Mouse (Mus musculus): ENCODE data around the gene Cmtm2b. TPM values are rescaled to one million over a fixed set of nuclear protein-coding genes. Genes with fewer than 3 reads are reported as not detected.
"Not testable (repeated sequence)": the region's sequence is repeated elsewhere in the genome, so short reads cannot be mapped to it uniquely, and the experiment has no call there.

The Cmtm2b gene
- polyA plus RNA-seq (2014; fragmentation: Nextera tagmentation; extraction: Ambion mirVana) = not detected in 2 replicates

DNA sequence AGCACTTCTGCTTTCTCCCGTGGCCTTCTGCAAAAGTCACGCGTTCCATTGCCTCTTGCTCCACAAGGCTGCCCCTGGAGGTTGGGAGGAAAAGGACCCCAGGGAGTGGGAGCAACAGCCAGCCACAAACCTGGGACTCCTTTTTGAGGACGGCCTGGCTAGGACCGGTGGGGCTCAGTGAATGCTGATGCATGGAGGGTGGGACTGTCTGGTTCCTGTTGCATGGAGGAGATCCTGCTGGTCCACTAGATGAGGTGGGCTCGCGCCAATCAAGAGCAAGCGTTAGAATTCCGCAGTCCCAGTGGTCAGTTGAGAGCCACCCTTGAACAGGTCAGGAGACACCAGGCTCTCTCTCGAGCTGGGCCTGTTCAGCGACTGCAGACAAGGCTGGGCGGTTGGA lies at the start of gene Cmtm2b:
Gene Cmtm2b, plus strand, starts transcription at position 301 of the 400 bp plus-strand sequence.
- H3K27ac ChIP-seq (replicated peaks; ENCODE audit: low read depth, low read length); DNase-seq (ENCODE audit: low spot score); H3K9me3 ChIP-seq (ENCODE audit: control insufficient read depth, low read length); ATAC-seq (ENCODE audit: low read depth); H3K9ac ChIP-seq (ENCODE audit: low read depth, low read length); H3K4me2 ChIP-seq (ENCODE audit: low read depth, low read length); H3K4me1 ChIP-seq (ENCODE audit: control insufficient read depth, insufficient read depth, low read length); H3K36me3 ChIP-seq (ENCODE audit: control insufficient read depth, insufficient read depth, low read length); H3K27me3 ChIP-seq (replicated peaks; ENCODE audit: control insufficient read depth, insufficient read depth, low read length); H3K4me3 ChIP-seq (ENCODE audit: low read depth, low read length): not testable (repeated sequence)
- 82% methylated on average over 12 of the region's 12 CpGs for WGBS

DNA sequence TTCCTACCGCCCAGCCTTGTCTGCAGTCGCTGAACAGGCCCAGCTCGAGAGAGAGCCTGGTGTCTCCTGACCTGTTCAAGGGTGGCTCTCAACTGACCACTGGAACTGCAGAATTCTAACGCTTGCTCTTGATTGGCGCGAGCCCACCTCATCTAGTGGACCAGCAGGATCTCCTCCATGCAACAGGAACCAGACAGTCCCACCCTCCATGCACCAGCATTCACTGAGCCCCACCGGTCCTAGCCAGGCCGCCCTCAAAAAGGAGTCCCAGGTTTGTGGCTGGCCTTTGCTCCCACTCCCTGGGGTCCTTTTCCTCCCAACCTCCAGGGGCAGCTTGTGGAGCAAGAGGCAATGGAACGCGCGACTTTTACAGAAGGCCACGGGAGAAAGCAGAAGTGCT lies 28.9 kb upstream of the Cmtm2b start, which contains the start of gene Cmtm2a:
Gene Cmtm2a, minus strand, starts transcription at position 101 of the 400 bp plus-strand sequence.
- WGBS = 89% methylated on average over 11 of the region's 12 CpGs
- H3K9ac ChIP-seq (ENCODE audit: low read depth, low read length); DNase-seq (ENCODE audit: low spot score); H3K27me3 ChIP-seq (replicated peaks; ENCODE audit: control insufficient read depth, insufficient read depth, low read length); H3K4me2 ChIP-seq (ENCODE audit: low read depth, low read length); H3K4me3 ChIP-seq (ENCODE audit: low read depth, low read length); H3K36me3 ChIP-seq (ENCODE audit: control insufficient read depth, insufficient read depth, low read length); H3K4me1 ChIP-seq (ENCODE audit: control insufficient read depth, insufficient read depth, low read length); ATAC-seq (ENCODE audit: low read depth); H3K27ac ChIP-seq (replicated peaks; ENCODE audit: low read depth, low read length); H3K9me3 ChIP-seq (ENCODE audit: control insufficient read depth, low read length): not testable (repeated sequence)

DNA sequence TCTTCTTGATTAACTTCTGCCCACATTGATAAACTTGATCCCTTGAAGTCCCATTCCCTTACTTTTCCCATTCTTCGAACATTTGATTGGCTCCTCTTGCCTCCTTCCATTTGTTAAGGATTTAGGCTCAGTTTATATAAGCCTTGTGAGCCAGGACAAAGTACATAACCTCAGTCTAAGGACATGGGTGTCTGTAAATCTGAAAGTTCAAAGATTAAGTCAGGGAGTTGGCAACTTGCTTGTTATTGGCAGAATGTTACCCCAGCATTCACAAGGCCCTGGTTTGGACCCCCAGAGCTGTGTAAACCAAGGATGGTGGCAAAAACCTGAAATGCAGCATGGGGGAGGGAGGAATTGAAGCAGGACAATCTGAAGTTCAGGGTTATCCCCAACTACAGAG lies 27.6 kb upstream of the Cmtm2b start:
- H3K27ac ChIP-seq (replicated peaks; ENCODE audit: low read depth, low read length) = no peak overlapping the region
- WGBS = 79% methylated on average over 1 of the region's 1 CpGs
- no peak for DNase-seq (ENCODE audit: low spot score)
- H3K27me3 ChIP-seq (replicated peaks; ENCODE audit: control insufficient read depth, insufficient read depth, low read length) = no peaks in the 10 kb centered on the region
- no peak overlapping the region for H3K9ac ChIP-seq (ENCODE audit: low read depth, low read length)
- H3K36me3 ChIP-seq (ENCODE audit: control insufficient read depth, insufficient read depth, low read length) = no peaks in the 10 kb centered on the region
- no peak for ATAC-seq (ENCODE audit: low read depth)
- no peaks in the 10 kb centered on the region for H3K4me1 ChIP-seq (ENCODE audit: control insufficient read depth, insufficient read depth, low read length)
- H3K4me3 ChIP-seq (ENCODE audit: low read depth, low read length) = no peak overlapping the region
- H3K9me3 ChIP-seq (ENCODE audit: control insufficient read depth, low read length) = no peaks in the 10 kb centered on the region
- H3K4me2 ChIP-seq (ENCODE audit: low read depth, low read length) = no peak overlapping the region

GRCm38 (mm10) chr8:104301577-104301976 lies 20.5 kb upstream of the Cmtm2b start:
- not testable (repeated sequence) for H3K9me3 ChIP-seq (ENCODE audit: control insufficient read depth, low read length); H3K9ac ChIP-seq (ENCODE audit: low read depth, low read length); H3K27me3 ChIP-seq (replicated peaks; ENCODE audit: control insufficient read depth, insufficient read depth, low read length); H3K4me1 ChIP-seq (ENCODE audit: control insufficient read depth, insufficient read depth, low read length); H3K27ac ChIP-seq (replicated peaks; ENCODE audit: low read depth, low read length); H3K36me3 ChIP-seq (ENCODE audit: control insufficient read depth, insufficient read depth, low read length); H3K4me3 ChIP-seq (ENCODE audit: low read depth, low read length); H3K4me2 ChIP-seq (ENCODE audit: low read depth, low read length)
- WGBS = 20% methylated on average over 3 of the region's 3 CpGs
- ATAC-seq (ENCODE audit: low read depth) (peak; percentile 75), DNase-seq (ENCODE audit: low spot score) (peak; percentile 23)

DNA sequence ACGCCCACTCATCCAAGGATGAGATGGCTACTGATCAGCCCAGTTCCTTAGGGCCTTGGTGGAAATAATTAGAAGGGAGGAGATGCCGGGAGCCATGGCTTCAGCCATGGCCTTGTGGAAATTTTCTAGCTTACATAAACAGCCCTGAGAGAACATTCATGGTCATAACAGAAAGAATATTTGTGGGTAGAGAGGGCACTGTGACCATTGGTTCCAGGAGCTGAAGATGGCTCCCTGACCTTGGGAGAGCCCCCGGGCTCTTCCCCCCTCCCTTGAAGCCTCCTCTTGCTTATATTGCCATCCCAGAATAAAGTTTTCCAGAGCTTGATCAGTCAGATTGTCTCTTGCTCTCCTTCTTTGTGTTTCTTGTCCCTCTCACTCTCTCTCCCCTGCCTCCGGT lies 19.5 kb upstream of the Cmtm2b start:
- not testable (repeated sequence) for H3K27ac ChIP-seq (replicated peaks; ENCODE audit: low read depth, low read length); H3K4me3 ChIP-seq (ENCODE audit: low read depth, low read length); H3K36me3 ChIP-seq (ENCODE audit: control insufficient read depth, insufficient read depth, low read length); H3K4me1 ChIP-seq (ENCODE audit: control insufficient read depth, insufficient read depth, low read length); H3K9me3 ChIP-seq (ENCODE audit: control insufficient read depth, low read length); H3K9ac ChIP-seq (ENCODE audit: low read depth, low read length); H3K4me2 ChIP-seq (ENCODE audit: low read depth, low read length); ATAC-seq (ENCODE audit: low read depth); H3K27me3 ChIP-seq (replicated peaks; ENCODE audit: control insufficient read depth, insufficient read depth, low read length); DNase-seq (ENCODE audit: low spot score)
- 89% methylated on average over 4 of the region's 4 CpGs for WGBS

GRCm38 (mm10) chr8:104304962-104305361 lies 17.1 kb upstream of the Cmtm2b start:
- Histone ChIP-seq H3K4me3 (ENCODE audit: low read depth, low read length) (no peak overlapping the region), H3K9me3 (ENCODE audit: control insufficient read depth, low read length) (no peaks in the 10 kb centered on the region), H3K27me3 (replicated peaks; ENCODE audit: control insufficient read depth, insufficient read depth, low read length) (no peaks in the 10 kb centered on the region), H3K36me3 (ENCODE audit: control insufficient read depth, insufficient read depth, low read length) (no peaks in the 10 kb centered on the region), H3K4me2 (ENCODE audit: low read depth, low read length) (no peak overlapping the region), H3K9ac (ENCODE audit: low read depth, low read length) (no peak overlapping the region), H3K4me1 (ENCODE audit: control insufficient read depth, insufficient read depth, low read length) (no peaks in the 10 kb centered on the region), H3K27ac (replicated peaks; ENCODE audit: low read depth, low read length) (no peak overlapping the region)
- DNase-seq (ENCODE audit: low spot score) (no peak), ATAC-seq (ENCODE audit: low read depth) (no peak)
- WGBS = 85% methylated on average over 11 of the region's 11 CpGs

DNA sequence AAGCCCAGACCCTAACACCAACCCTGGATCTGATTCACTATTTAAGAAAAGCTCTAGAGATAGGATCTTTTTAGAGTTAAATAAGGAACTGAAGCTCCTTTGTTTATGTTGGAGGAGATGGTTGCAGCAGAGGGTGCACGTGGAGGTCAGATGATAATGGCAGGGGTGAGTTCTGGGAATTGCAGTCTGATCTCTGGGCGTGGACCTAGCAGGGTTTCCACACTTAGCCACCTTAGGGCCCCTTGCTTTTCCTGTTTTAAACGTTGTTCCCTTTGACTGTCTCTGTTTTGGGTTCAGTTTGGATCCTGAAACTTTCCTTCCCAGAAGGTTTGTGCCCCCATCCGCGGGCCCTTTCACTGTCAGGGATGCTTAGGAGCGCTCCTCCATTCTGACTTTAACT lies 13.7 kb upstream of the Cmtm2b start:
- not testable (repeated sequence) for H3K27me3 ChIP-seq (replicated peaks; ENCODE audit: control insufficient read depth, insufficient read depth, low read length); H3K4me1 ChIP-seq (ENCODE audit: control insufficient read depth, insufficient read depth, low read length); DNase-seq (ENCODE audit: low spot score); ATAC-seq (ENCODE audit: low read depth); H3K4me2 ChIP-seq (ENCODE audit: low read depth, low read length); H3K9me3 ChIP-seq (ENCODE audit: control insufficient read depth, low read length); H3K36me3 ChIP-seq (ENCODE audit: control insufficient read depth, insufficient read depth, low read length); H3K9ac ChIP-seq (ENCODE audit: low read depth, low read length); H3K4me3 ChIP-seq (ENCODE audit: low read depth, low read length); H3K27ac ChIP-seq (replicated peaks; ENCODE audit: low read depth, low read length)
- WGBS = 49% methylated on average over 5 of the region's 6 CpGs

GRCm38 (mm10) chr8:104309441-104310155 lies 12.4 kb upstream of the Cmtm2b start, which contains the start of the genes Gm45711 and Cmtm1:
TSS of gene Gm45711 (minus strand) at chr8:104310081.
TSS of gene Cmtm1 (minus strand) at chr8:104310145.
- H3K4me1 ChIP-seq (ENCODE audit: control insufficient read depth, insufficient read depth, low read length); H3K36me3 ChIP-seq (ENCODE audit: control insufficient read depth, insufficient read depth, low read length); H3K9ac ChIP-seq (ENCODE audit: low read depth, low read length); H3K4me2 ChIP-seq (ENCODE audit: low read depth, low read length); DNase-seq (ENCODE audit: low spot score); ATAC-seq (ENCODE audit: low read depth); H3K27me3 ChIP-seq (replicated peaks; ENCODE audit: control insufficient read depth, insufficient read depth, low read length); H3K27ac ChIP-seq (replicated peaks; ENCODE audit: low read depth, low read length); H3K4me3 ChIP-seq (ENCODE audit: low read depth, low read length); H3K9me3 ChIP-seq (ENCODE audit: control insufficient read depth, low read length): not testable (repeated sequence)
- WGBS = 88% methylated on average over 27 of the region's 36 CpGs

DNA sequence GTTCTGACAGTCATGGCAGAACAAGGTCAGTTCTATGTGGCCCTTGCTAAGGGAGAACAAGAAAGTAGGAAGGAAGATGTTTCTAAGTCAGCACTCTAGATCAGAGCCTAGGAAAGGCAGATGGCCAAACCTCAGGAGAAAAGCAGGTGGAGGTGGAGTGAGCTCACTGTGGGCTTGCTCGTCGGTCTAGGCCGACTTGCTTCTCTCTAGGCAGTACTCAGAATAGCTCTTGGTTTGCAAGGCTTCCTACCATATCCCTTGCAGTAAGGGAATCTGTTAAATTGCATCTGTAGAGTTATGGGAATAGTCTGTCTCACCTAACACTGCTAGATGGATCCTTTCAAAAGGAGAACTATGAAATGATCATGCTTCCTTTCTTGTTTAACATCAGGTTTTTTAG lies 10.0 kb upstream of the Cmtm2b start:
- not testable (repeated sequence) for ATAC-seq (ENCODE audit: low read depth); H3K27ac ChIP-seq (replicated peaks; ENCODE audit: low read depth, low read length); H3K27me3 ChIP-seq (replicated peaks; ENCODE audit: control insufficient read depth, insufficient read depth, low read length); H3K9me3 ChIP-seq (ENCODE audit: control insufficient read depth, low read length); H3K4me3 ChIP-seq (ENCODE audit: low read depth, low read length); H3K4me2 ChIP-seq (ENCODE audit: low read depth, low read length); H3K4me1 ChIP-seq (ENCODE audit: control insufficient read depth, insufficient read depth, low read length); H3K9ac ChIP-seq (ENCODE audit: low read depth, low read length); H3K36me3 ChIP-seq (ENCODE audit: control insufficient read depth, insufficient read depth, low read length); DNase-seq (ENCODE audit: low spot score)
- WGBS = 86% methylated on average over 3 of the region's 3 CpGs

Measured in embryonic facial prominence, embryonic 14.5 days (tissue).